Mouse (Mus musculus) CH12F3 (cell line): ENCODE results near the gene Tns1.
"Not testable (repeated sequence)": the region's sequence is repeated elsewhere in the genome, so short reads cannot be mapped to it uniquely, and the experiment has no call there.

Source experiments
- in situ Hi-C: fragments of 300-500 bp; cut with MboI; formaldehyde crosslinking; loops from 2 replicates; pipeline ENCODE4 v1.14.3; 2020; ENCODE audit warnings: low sequenced_read_pairs

Gene Tns1

DNA sequence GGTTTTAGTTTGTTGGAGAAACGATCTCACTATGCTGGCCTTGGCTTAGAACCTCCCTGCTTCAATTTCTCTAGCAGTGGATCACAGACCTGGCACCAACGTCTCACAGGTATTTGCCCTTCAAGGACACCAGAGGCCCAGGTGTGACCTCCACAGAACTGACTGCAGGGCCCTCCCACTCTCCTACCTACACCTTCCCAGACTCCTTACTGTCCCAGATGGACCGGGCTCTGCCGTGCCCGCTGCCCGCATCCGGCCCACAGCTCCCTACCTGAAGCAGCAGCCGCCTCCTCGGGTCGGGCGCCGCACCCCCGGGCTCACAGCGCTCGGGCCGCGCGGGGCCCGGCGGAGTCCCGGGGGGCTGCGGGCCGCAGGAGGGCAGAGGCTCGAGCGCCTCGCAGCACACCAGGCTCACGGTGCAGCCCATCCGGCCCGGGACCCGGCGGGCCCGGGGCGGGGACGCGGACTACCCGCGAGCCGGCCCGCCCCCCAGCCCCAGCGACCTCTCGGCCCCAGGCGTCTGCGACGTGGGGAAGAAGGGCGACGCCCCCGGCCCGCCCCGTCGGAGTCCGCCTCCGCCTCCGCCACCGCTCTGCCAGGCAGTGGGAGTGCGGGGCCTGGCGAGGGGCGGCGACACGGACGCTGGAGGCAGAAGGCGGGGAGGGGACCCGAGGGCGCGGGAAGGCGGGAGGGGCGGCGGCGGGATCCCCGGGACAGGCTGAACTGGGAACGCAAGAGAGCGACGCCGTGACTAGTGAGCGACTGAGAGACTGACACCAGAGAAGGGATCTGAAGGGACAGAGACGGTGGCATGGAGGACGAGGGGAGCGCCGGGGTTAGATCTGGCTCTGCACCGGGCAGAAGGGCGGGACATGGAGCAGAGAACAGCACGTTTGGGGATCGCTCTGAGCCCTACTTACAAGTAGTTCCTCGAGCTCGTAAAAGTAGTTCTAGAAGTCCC lies at the start of gene Tns1:
Gene Tns1, minus strand, starts transcription at position 429 of the 961 bp plus-strand sequence.
- in situ Hi-C loops, result no loop called here

DNA sequence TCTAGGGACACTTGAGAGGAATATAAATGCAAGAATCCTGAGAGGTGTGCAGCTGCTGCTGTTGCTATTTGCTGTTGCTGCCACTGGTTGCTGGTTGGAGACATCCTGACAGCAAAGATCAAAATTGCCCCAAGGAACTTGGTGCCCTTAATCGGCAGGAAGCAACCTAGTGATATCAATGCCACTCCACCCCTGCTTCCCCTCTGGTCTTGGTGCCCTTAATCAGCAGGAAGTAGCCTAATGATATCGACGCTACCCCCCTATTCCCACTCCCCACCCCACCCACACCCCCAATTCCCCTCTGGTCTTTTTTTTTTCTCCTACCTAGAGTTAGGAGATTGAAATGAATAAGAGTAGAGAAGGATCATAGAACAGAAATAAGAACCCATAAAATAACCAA lies 48.5 kb upstream of the Tns1 start:
- in situ Hi-C loops, result no loop called here

DNA sequence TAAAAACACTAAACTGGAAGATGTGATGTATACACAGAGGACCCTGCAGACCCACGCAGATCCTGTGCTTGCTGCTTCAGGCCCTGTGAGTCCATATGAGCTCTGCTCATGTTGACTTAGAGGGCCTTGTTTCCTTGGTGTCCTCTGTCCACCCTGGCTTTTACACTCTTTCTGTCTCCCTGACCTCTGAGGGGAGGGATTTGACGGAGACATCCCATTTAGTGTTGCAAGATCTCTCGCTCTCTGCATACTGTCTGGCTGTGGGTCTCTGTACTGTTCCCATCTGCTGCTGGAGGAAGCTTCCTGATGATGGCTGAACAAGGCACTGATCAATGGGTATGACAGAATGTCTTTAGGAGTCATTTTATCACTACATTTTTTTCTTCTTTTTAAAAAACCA lies 45.5 kb upstream of the Tns1 start:
- in situ Hi-C loops, result no loop called here

DNA sequence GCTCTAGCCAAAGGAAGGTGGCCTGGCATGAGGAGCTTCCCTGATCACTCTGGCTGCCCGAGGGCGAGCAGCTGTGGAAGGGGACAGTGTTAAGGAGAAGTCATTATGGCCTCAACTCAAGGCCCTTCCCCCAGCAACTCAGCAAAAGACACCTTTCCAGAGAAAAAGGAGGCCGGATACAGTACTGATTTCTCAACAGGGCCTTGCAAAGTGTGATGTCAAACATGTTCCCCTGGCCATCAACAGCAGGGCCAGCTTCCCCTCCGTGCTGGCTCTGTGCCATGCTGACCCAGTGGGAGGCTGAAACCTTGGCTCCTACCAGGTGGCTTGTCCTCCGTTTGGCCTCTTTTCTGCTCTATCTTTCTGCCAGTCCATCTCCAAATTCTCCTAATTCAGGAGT lies 42.9 kb upstream of the Tns1 start:
- in situ Hi-C loops, result no loop called here

DNA sequence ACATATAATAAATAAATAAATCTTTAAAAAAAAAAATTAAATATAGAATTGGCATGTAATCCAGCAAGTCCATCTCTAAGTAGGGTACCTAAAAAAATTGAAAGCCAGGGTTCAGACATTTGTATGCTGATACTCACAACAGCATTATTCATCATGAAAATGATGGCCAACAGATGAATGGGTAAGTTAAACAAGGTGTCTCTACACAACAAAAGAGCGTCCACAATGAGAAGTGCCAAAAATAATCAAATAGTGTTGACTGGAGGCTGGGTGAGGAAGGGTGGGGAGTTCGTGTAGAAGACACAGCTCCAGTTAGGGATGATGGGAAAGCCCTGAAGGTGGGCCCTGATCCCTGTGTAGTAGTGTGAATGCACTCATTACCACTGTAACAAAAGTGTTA lies 35.8 kb upstream of the Tns1 start:
- in situ Hi-C loops, result no loop called here

DNA sequence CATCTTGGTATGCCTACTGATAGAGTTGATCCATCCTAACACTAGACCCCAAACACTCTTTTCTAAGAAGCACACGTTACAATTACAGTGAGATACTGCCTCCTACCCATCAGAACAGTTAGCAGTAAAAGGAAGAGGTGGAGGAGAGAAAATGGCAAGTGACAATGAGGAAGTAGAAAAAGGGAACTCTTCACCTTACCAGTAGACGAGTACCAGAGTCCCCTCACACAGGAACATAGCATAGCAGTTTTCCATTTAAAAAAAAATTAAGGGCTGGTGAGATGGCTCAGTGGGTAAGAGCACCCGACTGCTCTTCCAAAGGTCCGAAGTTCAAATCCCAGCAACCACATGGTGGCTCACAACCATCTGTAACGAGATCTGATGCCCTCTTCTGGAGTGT lies 35.4 kb upstream of the Tns1 start:
- in situ Hi-C loops, result not testable (repeated sequence)

DNA sequence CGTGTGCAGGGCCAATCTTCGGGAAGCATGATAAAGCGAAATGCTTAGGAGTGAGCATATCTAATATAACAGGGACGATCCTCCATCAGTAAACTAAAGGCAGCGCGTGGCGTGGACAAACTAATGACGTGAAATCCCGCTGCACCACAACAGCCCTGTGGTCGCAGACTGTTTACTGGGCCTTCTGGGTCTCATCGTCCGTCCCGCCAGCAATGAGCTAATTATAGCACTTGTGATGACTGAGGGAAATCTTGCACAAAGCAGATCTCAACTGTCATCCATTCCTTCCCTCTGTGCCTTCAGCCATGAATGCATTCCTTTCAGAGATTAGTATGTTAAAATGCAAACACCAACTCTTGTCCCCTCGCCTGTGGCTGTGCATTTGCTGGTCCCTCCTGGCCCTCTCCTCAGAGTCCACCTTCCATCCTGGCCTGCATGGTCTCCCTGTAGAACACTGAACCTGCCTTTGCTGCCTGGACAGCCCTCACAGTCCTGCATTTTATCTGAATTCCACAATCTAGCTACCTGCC lies 32.2 kb upstream of the Tns1 start:
- in situ Hi-C loops, result no loop called here

DNA sequence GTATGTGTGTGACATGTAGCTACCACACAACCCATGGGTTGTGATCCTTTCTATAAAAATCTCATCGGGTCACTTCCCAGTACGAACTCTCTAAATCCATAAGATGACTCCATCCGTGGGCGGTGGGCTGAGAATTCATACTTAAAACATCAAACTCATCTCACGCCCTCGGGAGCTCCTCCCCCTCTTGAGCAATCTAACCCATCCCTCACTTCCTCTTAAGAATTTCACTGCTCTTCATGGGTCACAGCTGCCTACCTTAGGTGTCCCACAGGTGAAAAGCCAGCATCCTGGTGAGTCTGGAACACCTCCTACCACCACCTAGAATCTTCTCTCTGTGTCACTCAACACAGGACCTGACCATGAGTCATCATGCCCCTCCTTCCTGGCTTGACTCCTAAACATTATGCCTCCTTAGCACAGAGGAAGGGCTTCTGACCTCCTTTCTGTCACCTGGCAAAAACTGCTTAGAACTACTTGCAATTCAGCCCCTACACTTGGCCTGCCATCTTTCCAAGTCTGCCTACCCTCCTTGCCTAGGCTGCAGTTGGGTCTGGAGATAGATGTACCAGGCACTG lies 31.3 kb upstream of the Tns1 start:
- in situ Hi-C loops, result no loop called here

DNA sequence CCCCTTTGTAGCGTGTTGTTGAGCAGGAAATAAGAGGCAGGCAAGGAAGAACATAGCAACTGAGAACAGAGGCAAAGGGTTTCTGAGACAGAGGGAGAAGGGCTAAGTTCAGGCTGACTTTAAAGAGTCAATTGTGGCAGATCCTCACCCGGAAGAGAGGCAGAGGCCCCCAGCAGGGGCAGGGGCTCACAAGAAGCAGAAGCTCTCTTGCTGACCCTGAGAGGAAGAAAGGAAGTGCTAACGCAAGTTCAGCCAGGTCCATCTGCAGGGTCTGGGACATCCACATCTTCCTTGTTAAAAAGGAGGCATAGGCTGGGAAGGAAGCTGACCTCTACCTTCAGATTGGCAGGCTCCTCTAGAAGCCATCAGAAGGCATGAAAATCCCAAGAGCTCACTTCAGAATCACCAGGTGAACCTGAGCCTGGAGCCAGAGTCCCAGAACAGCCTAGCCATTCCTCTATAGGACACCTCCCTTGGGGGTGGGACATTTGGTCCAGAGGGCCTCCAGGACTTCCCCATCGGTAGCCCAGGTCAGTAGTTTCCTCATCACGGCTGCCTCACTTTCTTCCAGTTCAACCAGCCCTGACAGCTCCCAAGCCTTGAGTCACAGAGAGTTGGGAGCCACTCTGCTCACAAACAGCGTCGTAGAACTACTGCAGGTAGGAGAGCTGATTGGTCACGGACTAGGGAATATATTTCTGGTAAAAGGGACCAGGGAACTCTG lies 29.4 kb upstream of the Tns1 start, which contains the start of gene Cxcr2:
Gene Cxcr2, plus strand, starts transcription at position 529 of the 724 bp plus-strand sequence.
- in situ Hi-C loops, result no loop called here

DNA sequence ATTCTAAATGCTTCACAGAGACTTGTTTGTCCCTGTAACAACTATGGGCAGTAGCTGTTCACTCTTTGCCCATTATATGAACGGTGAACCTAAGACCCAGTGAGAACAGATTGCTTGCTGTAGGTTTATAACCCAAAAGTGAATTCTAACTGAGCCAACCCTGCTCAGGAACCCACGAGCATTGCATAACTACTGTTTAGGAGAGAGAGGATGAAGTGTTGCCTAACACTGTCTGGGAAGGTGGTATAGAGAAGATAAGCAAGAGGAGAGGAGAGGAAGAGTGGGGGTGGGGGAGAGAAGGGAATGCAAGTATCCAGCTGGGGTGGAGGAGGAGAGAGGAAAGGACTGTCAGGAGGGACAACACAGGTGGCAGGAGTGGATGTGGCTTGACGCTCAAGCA lies 26.8 kb upstream of the Tns1 start:
- in situ Hi-C loops, result no loop called here

DNA sequence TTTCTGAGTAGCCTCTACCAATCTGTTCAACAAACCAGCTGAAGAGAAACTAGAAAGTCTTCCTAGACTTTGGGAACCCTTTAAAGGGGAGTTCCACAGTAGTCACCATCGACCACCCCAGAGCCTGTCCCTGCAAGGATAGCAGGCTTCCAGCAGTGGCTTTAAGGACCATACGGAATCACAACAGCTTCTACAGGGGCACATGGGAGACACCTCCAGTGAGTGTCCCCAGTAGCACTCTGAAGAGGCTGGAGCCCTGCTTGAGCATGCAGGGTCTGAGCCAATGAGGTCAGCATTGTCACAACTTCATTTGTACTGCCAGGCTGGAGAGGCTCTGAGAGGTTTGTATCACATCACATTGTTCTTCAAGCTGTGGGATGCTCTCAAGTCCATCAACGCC lies 25.9 kb upstream of the Tns1 start:
- in situ Hi-C loops, result no loop called here

DNA sequence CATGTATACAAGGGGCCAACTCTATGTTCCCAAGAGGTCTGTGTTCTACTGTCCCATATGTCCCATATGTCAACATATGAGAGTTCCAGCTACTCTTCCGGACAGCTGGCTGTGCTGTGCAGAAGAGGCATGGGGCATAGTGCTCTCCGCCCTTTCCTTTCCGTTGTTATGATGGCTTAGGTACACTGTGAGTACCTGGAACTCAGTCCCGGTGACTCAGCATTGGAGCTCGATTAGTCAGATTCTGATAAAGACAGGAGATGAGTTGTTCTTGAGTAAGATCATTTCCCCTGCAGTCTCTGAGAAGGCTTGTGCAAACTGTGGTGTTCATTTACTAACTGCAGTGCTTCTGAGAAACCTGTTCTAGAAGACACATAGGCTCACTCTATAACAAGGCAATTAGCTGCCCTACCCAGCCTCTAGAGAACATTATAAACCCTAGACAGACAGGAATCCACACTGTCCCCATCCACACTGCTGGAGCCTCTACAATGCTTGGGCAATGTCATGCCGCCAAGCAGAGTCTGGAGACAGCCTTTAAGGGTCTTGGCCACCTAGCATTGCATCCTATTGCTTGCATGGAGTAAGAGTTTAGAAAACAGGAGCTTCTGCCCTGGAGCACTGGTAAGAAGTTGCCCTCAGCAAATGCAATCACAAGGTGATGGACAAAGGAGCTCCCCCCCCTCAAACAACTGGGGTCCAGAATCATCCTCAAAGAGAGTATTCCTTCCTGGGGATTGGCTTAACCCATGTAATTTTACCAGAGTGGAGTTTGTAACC lies 25.0 kb upstream of the Tns1 start:
- in situ Hi-C loops, result no loop called here

DNA sequence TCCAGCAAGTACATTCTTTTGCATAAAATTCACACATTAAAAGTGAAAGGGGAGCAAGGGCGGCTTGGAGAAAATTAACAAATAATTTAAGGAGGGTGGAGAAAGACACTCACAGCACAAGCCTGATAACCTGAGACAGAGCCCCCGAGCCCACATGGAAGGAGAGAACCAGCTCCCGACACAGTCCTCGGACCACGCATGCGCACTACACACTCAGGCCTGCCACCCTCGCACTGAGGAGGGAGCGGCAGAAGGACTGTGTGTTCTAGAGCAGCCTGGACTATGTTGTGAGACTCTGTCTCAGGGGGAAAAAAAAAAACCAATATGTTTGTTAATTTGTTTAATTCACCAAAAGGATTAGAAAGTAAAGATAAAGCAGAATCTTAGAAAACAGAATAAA lies 17.5 kb upstream of the Tns1 start:
- in situ Hi-C loops, result no loop called here

DNA sequence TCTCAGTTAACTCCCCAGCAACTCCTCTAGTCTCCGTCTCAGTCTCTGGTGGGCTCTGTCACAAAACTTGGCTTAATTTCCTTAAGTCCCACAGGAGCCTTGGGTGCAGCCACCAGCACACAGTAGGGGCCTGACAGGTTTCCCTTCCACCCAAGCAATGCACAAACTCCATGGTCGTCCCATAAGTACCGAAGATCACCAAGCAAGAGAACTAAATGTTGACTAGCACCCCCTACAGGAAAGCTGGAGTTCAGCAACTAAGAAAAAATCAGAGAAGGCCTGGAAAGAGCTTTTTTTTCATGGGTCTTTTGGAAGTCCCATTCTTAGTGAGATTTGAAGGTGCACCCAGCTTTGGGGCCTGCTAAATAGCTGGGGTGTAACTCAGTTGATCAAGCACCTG lies 15.2 kb upstream of the Tns1 start:
- in situ Hi-C loops, result no loop called here

DNA sequence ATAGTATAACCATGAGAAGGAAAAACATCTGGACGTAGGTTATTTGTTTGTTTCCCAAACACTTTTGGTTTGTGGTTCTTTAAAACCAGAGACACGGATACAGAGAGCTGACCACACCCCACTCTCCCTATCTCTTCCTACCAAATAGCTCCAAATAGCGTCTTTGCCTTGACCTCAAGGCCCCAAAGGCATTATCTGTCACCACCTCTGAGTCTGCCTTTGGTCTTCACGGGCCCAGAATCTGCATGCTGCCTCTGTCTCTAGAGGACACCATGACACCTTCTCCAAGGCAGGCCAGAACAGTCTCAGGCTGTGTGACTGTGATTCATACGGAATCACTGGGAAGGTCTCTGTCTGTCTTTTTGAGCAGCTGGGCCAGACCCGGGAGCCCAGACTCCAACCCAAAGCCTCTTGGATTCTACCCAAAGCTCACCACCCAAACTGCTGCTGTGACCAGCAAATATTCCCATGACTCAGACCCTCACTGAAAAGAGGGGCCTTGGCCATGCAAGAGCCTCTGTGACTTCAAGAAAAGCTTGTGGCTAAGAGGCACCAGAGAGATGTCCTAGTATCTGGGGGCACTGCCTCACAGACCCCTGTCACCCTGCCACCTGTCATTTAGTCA lies 11.2 kb upstream of the Tns1 start:
- in situ Hi-C loops, result no loop called here

DNA sequence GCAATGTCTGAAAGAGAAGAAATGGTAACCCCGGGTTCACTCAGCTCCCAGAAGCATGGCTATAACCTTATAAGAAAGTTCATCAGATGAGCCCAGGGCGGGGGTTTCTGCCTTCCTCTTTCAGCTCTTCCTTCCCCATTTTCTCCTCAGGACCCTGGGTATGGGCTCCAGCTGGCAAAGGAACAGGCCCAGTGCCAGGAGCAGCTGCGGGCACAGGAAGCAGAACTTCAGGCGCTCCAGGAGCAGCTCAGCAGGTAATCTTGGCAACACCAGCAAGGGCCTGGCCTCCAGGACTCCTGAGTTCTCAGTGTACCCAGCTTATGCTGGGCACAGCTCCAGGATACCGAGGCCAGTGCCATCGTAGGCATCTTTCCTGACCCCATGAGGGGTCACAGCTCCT lies 9.7 kb upstream of the Tns1 start:
- in situ Hi-C loops, result no loop called here

DNA sequence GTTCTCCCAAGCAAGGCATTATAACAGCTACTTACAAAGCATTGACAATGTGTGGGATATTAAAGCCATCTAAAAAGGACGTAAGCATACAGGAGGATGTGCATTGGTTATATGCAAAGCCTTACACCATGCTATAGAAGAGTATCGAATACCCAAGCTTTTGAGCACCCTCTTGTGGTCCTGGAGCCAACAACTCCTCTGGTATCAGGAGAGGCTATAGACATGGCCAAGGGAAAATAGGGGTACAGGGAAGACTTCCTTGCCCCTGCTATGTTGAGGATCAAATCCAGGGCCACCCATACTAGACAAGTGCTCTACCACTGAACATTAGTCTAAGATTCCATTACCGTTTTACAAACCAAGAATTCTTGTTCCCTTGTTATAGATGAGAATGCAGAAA lies 7.8 kb upstream of the Tns1 start:
- in situ Hi-C loops, result no loop called here

DNA sequence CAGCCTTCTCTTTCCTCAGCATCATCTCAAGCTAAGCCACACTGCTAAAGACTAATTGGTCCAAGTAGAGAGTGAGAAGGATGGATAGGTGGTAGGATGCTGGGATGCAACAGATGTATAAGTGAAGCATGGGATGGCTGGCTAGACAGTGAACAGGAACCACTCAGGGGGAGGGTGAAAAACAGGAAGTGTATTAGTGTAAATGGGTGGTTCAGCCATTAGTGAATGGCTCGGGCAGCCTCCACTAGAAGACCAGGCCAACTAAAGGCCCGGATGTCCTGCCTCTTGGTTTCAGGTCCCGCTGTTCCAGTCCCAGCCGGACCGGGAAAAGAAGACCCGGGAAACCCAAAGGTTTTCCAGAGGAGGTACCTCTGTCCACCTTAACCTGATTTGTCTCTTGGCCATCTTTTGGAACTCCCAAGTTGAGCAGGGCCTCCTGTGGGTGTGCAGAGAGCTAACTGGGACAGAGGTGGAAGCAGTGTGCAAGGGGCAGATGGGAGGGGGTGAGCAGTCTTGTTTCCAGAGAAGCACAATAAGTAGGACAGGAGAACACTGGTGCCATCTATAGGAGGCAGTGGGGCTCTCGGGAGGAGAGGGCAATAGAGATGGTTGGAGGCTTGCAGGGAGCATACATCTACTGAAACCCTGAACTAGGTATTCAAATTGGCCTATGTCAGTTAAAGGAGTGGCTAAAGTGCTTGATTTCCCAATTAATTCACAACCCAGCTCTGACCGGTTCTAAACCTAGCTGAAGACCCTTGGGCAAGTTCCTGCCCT lies 6.8 kb upstream of the Tns1 start:
- in situ Hi-C loops, result no loop called here

DNA sequence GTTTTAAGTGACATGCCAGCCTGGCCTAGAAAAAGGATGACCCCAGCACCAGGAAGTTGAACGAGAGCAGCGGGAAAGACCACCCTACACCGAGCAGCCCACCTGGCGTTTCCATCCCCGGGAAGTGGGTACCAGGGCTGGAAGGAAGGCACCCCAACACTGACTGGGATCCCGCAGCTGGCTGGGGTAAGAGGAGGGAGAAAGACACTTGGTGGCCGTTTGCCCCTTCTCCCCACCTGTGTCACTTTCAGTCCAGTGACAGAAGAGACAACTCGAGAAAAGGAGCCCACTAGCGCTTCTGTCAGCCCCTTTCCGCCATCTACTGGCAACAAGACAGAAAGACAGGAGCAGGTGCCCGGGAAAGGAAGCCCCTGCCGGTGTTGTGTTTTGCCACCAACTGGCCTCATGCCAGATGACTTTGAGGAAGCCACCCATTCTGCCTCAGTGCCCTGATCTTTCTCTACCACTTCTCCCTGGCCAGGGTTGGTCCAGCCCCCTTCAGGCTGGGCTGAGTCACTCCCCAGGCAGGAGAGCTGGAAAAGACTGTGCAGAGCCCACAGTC lies 823 bp upstream of the Tns1 start, which contains the start of gene Rufy4:
Gene Rufy4, plus strand, starts transcription at position 551 of the 562 bp plus-strand sequence.
- in situ Hi-C loops, result no loop called here
